Mouse (Mus musculus) intestine, postnatal 0 days (tissue): ENCODE measurements at regions not wholly inside any gene's neighbourhood (a gene's known extent, or its start where the extent isn't known, plus 50 kb on each side); places are given as distances from the start of the nearest gene placed in this dataset.

Source experiments
- ATAC-seq: fragments of 200-750 bp; cut with Nextera tagmentation; 2 replicates; pipeline ENCODE4 v1.8.0; 2017; ENCODE audit warnings: mild to moderate bottlenecking, moderate TSS enrichment, moderate library complexity
- H3K27ac ChIP-seq: fragments of 300-500 bp; sonication (generic); 2 replicates; pipeline ENCODE4 v1.5.1; 2014; ENCODE audit warnings: mild to moderate bottlenecking, low read depth, low read length, moderate library complexity
- H3K27me3 ChIP-seq: fragments of 300-500 bp; sonication (generic); replicated peaks from 2 replicates; pipeline ENCODE4 v1.6.1; 2014; ENCODE audit warnings: low read length, mixed read lengths; ENCODE audit not compliant: control insufficient read depth, insufficient read depth
- H3K36me3 ChIP-seq: fragments of 300-500 bp; sonication (generic); 2 replicates; pipeline ENCODE4 v1.6.1; 2014; ENCODE audit warnings: mild to moderate bottlenecking, moderate library complexity; ENCODE audit not compliant: control insufficient read depth, insufficient read depth
- H3K4me1 ChIP-seq: fragments of 300-500 bp; sonication (generic); replicated peaks from 2 replicates; pipeline ENCODE4 v1.6.1; 2014; ENCODE audit warnings: antibody characterized with exemption, low read length, mixed read lengths; ENCODE audit not compliant: control insufficient read depth, insufficient read depth
- H3K4me2 ChIP-seq: fragments of 300-500 bp; sonication (generic); replicated peaks from 2 replicates; pipeline ENCODE4 v1.6.1; 2014; ENCODE audit warnings: low read depth, mild to moderate bottlenecking, moderate library complexity
- H3K4me3 ChIP-seq: fragments of 300-500 bp; sonication (generic); 2 replicates; pipeline ENCODE4 v1.5.1; 2014; ENCODE audit warnings: low read depth, low read length
- H3K9ac ChIP-seq: fragments of 300-500 bp; sonication (generic); 2 replicates; pipeline ENCODE4 v1.6.1; 2014; ENCODE audit warnings: mild to moderate bottlenecking, low read depth, low read length
- H3K9me3 ChIP-seq: fragments of 300-500 bp; sonication (generic); 2 replicates; pipeline ENCODE4 v1.6.1; 2016; ENCODE audit warnings: mixed run types; ENCODE audit not compliant: control insufficient read depth
- CTCF ChIP-seq: sonication (generic); IDR thresholded peaks from 2 replicates; pipeline ENCODE4 v1.5.1; 2016; ENCODE audit warnings: low read depth, mild to moderate bottlenecking, control low read depth, antibody characterized with exemption, moderate library complexity
- WGBS: fragments of 180-500 bp; shearing (Covaris S2); extraction: QIAGEN DNeasy Blood & Tissue Kit; methylation state at CpG from one replicate; pipeline ENCODE4 v1.1.7; 2014; 5-methylcytosine and 5-hydroxymethylcytosine counted together

DNA sequence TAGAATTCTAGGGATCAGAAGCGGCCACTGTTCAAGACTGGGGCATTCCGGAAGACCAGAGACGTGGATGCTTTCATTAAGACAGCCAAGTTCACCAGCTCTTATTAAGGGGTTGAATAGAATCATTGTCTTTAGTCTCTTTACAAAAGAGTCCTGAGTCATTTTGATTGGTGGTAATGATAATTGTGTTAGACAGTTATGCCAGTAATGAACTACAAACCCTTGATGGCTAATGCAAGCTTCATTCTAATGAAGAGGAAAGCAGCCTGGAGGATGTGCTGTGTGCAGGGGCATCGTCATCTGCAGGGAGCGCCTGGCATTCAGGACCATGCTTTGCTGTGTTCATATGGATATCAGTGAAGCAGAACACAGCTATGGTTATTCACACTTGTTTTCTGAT is 70.3 kb upstream of the Lyplal1 start:
- H3K27me3 ChIP-seq, result no peaks in the 10 kb centered on the region
- TF ChIP-seq CTCF, result no peak
- no peaks in the 10 kb centered on the region for H3K4me1 ChIP-seq
- H3K4me3 ChIP-seq, result no peak overlapping the region
- H3K36me3 ChIP-seq, result no peaks in the 10 kb centered on the region
- 95% methylated on average over 5 of the region's 5 CpGs for WGBS
- no peak overlapping the region for H3K9ac ChIP-seq
- no peak overlapping the region for H3K4me2 ChIP-seq
- ATAC-seq, result no peak
- H3K9me3 ChIP-seq, result no peaks in the 10 kb centered on the region
- H3K27ac ChIP-seq, result no peak overlapping the region

DNA sequence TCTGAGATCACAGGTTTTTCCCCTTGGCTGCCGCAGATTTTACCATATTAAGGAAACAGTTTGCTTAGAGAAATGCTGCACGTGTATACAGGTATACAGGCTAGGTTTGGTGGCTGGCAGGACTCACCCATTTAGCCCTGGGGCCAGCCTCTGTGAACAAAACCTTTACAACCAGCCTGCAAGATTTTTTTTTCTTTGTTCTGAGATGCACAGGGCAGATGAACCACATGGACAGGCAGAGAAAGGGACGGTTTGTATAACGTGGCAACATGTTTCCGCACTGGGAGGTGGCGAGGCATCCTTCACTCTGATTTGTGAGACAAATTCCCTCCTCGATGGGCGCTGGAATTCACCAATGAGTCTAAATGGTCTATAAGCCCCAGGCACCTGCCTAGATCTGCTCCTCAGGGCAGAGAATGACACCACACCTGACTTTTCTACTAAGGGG is 66.1 kb upstream of the Lyplal1 start:
- Histone ChIP-seq H3K27ac (no peak overlapping the region), H3K4me1 (no peaks in the 10 kb centered on the region), H3K4me3 (no peak overlapping the region), H3K9ac (no peak overlapping the region), H3K27me3 (no peaks in the 10 kb centered on the region), H3K4me2 (peak overlapping the region; percentile 62), H3K9me3 (no peaks in the 10 kb centered on the region), H3K36me3 (no peaks in the 10 kb centered on the region)
- TF ChIP-seq CTCF, result no peak
- ATAC-seq, result no peak
- WGBS, result 60% methylated on average over 8 of the region's 8 CpGs

DNA sequence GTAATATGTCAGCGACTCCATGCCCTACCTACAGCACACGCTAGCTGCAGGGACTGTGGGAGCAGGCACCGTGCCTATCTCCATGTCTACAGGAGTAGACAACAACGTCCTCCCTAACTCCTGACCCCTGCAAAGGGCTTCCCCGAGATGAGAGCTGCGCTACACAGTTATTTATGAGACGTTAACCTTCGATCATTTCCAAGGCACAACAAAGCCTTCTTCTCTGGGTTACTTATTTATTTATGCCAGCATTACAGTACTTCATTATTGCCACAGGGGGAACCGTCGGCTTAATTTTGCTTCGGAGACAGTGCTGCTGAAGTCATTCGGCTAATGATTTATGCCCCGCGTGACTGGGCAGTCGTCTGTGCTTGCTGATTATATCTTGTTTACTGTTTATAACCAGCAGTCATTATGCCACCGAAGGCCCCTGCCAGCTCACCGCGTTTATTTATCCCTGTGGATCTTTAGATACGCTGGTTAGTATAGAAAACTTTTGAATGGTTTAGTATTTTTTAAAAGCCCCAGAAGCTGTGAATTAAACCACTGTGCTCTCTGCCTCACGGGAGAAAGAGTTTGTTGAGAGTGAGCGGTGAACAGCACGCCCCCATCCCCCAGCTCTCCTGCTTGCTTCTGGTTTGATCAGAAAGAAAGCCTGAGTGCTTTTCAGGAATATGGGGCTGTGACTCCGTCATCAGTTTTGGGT is 65.5 kb upstream of the Lyplal1 start:
- 13% methylated on average over 23 of the region's 23 CpGs for WGBS

DNA sequence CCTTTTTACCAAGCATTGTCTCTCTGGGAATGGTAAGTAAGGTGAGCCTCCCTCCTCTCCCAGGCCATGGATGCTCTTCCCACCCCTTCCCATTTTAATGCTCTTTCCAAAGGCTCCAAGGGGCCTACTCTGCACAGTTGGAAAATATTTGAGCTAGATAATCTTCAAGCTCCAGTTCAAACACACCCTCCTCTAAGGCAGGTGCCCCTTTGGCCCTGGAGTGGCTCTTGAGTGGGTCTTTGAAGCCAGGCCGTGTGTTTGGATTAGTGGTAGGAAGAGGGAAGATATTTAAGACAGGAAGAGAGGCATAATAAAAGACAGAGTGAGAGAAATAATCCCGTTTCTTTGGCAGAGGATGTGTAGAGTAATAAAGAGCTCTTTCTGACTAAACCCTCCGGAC is 59.9 kb upstream of the Lyplal1 start:
- Histone ChIP-seq H3K4me1 (no peaks in the 10 kb centered on the region), H3K9me3 (0 out of 2 replicates have a peak, but pooled peaks cover 3% of the 10 kb centered on the region), H3K36me3 (no peaks in the 10 kb centered on the region), H3K27me3 (no peaks in the 10 kb centered on the region), H3K4me2 (no peak overlapping the region), H3K27ac (no peak overlapping the region), H3K9ac (no peak overlapping the region), H3K4me3 (no peak overlapping the region)
- no peak for TF ChIP-seq CTCF
- WGBS, result 42% methylated on average over 3 of the region's 3 CpGs
- no peak for ATAC-seq

More for the DNA sequence above, 65.5 kb upstream of the Lyplal1 start:
- H3K9me3 ChIP-seq, result no peaks in the 10 kb centered on the region
- no peak overlapping the region for H3K9ac ChIP-seq
- no peaks in the 10 kb centered on the region for H3K27me3 ChIP-seq
- no peaks in the 10 kb centered on the region for H3K36me3 ChIP-seq
- no peak overlapping the region for H3K27ac ChIP-seq
- peak overlapping the region; percentile 21 for H3K4me3 ChIP-seq
- ATAC-seq, result peak; percentile 92
- H3K4me1 ChIP-seq, result no peaks in the 10 kb centered on the region
- peak overlapping the region; percentile 62 for H3K4me2 ChIP-seq
- peak; percentile 73 for TF ChIP-seq CTCF

DNA sequence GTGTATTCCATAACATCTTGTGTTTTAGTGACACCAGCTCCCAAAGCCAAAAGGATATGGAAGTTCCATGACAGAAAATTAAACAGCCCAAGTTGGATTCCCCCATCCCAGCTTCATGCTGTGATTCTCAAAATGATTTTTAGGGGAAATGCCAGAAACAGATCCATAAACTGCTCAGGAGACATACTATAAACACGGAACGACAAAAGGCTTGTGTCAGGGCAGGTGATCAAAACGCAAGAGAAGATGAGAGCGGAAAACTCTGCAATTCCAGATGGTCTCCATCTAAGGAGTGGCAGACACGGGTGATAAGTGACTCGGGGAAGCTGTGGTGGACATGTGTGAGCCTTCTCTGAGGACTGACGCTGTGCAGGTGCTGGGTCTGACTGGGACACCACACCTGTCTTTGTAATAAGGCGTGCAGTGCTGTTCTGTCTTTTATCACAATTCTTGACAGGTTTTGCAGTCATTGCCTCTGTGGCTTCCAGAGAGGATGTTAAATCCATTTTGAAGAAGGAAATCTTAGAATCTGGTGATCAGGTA is 56.4 kb upstream of the Lyplal1 start:
- Histone ChIP-seq H3K27ac (no peak overlapping the region), H3K4me2 (no peak overlapping the region)

DNA sequence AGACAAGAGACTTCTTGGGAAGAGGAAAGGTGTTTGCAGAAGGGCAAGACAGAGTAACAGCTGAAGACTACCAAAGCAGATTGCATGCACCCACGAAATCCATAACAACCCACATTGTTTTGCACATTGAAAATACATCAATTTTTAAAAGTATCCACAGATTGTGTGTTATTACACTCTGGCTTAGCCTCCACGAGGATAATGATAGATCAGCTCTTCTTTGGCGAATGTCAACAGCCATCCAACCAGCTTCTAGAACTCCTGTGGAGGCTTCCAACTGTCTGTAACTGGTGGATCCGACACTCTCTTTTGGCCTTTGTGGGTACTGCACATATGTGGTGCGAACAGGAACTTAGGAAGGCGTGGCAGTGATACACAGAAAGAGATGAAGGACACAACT is 54.6 kb upstream of the Lyplal1 start:
- no peak overlapping the region for H3K4me2 ChIP-seq
- no peak overlapping the region for H3K4me3 ChIP-seq
- no peaks in the 10 kb centered on the region for H3K4me1 ChIP-seq
- no peaks in the 10 kb centered on the region for H3K36me3 ChIP-seq
- no peak for TF ChIP-seq CTCF
- H3K27me3 ChIP-seq, result no peaks in the 10 kb centered on the region
- no peak for ATAC-seq
- no peak overlapping the region for H3K27ac ChIP-seq
- no peak overlapping the region for H3K9ac ChIP-seq
- 86% methylated on average over 6 of the region's 6 CpGs for WGBS
- H3K9me3 ChIP-seq, result 0 out of 2 replicates have a peak, but pooled peaks cover 3% of the 10 kb centered on the region

More for the DNA sequence above, 56.4 kb upstream of the Lyplal1 start:
- TF ChIP-seq CTCF, result no peak
- Histone ChIP-seq H3K4me3 (no peak overlapping the region), H3K9me3 (0 out of 2 replicates have a peak, but pooled peaks cover 3% of the 10 kb centered on the region), H3K9ac (no peak overlapping the region), H3K4me1 (no peaks in the 10 kb centered on the region), H3K27me3 (no peaks in the 10 kb centered on the region), H3K36me3 (no peaks in the 10 kb centered on the region)
- 55% methylated on average over 8 of the region's 8 CpGs for WGBS
- ATAC-seq, result no peak
